Mouse (Mus musculus) splenic B cell, adult 2 months (primary cell): Measurements from ENCODE around the gene Hoxa11.

Experiments used
- DNase-seq: peaks from one replicate; pipeline ENCODE4 v3.0.0-alpha.2; 2011; ENCODE audit warnings: low read depth, low spot score
- H3K27me3 ChIP-seq: 2 replicates; pipeline ENCODE4 v1.6.1; 2012; ENCODE audit warnings: mild to moderate bottlenecking, low read length, moderate library complexity, mixed read lengths; ENCODE audit not compliant: control insufficient read depth, poor library complexity, insufficient read depth, severe bottlenecking
- H3K36me3 ChIP-seq: 2 replicates; pipeline ENCODE4 v1.6.1; 2012; ENCODE audit warnings: mild to moderate bottlenecking, low read length, moderate library complexity, mixed read lengths; ENCODE audit not compliant: control insufficient read depth, poor library complexity, insufficient read depth, severe bottlenecking

Gene Hoxa11

DNA sequence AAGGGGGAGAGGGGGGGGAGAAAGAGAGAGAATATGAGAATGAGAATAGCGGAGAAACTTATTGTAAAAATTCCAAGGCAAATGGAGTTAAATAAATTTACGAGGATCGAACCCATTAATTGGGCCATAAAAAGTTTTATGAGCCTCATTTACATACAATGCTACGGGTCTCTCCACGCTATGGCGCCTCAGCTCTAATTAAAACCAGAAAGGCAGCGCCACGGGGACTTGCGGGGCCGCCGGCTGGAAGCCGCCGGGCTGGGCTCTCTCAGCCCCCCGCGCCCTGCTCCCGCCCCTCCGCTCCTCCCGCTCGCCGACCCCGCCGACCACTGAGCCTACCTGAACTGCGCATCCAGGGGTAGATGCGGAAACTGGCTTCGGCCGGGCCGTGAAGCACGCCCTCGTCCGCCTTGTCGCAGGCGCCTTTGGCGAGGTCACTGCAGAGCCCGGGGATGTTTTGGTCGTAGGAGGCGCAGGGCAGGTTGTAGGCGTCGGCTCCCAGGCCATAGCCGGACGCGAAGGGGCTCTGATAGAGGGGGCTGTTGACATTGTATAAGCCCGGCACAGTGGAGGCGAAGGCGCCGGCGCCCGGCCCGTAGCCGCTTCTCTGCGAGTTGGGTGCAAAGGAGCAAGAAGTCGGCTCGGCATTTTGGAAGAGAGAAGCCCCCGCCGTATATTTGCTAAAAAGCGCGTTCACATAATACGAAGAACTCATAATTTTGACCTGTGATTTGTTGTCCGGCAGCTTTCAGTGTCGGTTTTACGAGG is 28.7 kb downstream of the Hoxa11 start:
- Histone ChIP-seq H3K36me3 (no peaks in the 10 kb centered on the region), H3K27me3 (peaks cover 4% of the 10 kb centered on the region)
- DNase-seq = no peak

DNA sequence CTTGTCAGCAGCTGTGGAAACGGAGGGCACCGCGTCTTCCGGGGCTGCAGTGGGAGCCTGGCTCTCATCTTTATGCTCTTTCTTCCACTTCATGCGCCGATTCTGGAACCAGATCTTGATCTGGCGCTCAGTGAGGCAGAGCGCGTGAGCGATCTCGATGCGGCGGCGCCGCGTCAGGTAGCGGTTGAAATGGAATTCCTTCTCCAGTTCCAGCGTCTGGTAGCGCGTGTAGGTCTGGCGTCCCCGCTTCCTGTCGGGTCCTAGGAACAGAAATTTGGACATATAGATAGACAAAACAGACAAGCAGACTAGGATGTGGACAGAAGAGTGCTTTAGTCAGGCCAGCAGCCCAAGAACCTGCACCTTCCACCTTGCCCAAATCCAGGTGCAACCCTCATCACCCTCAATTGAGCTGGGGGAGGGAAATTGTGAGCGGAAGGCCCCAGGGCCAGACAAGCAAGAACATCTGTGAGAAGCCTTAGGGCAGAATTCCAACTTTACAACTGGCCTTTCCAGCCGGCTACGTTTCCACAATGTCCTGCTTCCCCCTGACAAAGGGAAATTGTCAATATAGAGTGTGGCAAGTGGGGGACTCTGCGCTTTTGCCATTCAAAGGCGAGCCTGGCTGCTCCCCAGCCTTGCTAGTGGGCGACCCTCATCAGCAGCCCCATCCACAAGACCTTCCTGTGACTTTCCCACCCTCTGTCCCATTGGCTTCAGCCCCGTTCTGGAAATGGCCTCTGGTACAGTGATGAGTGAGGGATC is 29.7 kb downstream of the Hoxa11 start:
- peaks cover 6% of the 10 kb centered on the region for H3K27me3 ChIP-seq
- no peak for DNase-seq
- no peaks in the 10 kb centered on the region for H3K36me3 ChIP-seq

DNA sequence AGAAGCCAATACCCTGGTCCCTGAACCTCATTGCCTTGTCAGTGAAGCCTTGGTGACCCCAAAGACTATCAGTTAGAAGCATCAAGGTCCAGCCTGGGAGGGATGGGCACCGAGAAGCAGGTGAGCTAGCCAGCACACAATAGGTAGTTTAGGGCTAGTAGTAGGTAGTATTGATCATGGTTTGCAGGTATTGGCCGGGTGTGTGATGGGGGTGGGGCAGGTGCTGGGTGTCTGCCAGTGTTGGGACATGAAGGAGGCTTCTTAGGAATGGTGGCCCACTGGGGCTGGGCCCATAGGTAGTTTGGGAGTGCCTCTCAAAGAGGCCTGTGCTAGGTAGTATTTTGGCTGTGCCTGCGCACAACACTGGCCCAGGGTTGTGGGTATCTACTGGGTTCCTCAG is 30.5 kb downstream of the Hoxa11 start:
- Histone ChIP-seq H3K27me3 (peaks cover 6% of the 10 kb centered on the region), H3K36me3 (no peaks in the 10 kb centered on the region)
- DNase-seq = no peak

DNA sequence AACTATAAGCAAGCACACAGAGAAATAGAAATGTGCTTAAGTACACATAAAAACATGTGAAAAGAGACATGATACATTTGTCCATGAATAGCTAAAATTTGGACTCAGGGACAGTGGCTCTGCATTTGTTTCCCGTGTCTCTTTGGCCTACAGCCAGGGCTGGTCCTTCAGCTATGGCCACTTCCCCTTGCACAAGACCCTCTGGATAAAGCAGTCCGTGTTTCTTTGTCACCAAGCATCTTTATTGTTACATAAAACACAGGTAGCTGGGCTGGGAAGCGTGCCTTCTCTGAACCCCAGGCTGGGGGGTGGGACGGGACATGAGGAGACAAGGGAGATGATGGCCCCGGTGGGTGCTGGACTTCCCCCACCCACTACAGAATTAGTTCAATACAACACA is 31.3 kb downstream of the Hoxa11 start:
- DNase-seq = no peak
- H3K36me3 ChIP-seq = no peaks in the 10 kb centered on the region
- peaks cover 6% of the 10 kb centered on the region for H3K27me3 ChIP-seq

- Histone ChIP-seq H3K36me3 (no peaks in the 10 kb centered on the region), H3K27me3 (peaks cover 6% of the 10 kb centered on the region)
- DNase-seq = no peak
Observed at GRCm38 (mm10) chr6:52213119-52213986, 32.3 kb downstream of the Hoxa11 start, which contains the start of the genes Hoxa3 and Gm28308. Gene Hoxa3, minus strand, starts transcription at chr6:52213336. Gene Gm28308, minus strand, starts transcription at chr6:52213339.

GRCm38 (mm10) chr6:52212556-52213118 is 33.0 kb downstream of the Hoxa11 start:
- Histone ChIP-seq H3K36me3 (no peaks in the 10 kb centered on the region), H3K27me3 (peaks cover 4% of the 10 kb centered on the region)
- no peak for DNase-seq

GRCm38 (mm10) chr6:52211961-52212360 is 33.6 kb downstream of the Hoxa11 start:
- DNase-seq = no peak
- peaks cover 4% of the 10 kb centered on the region for H3K27me3 ChIP-seq
- H3K36me3 ChIP-seq = no peaks in the 10 kb centered on the region

- peaks cover 4% of the 10 kb centered on the region for H3K27me3 ChIP-seq
- peak; percentile 78 for DNase-seq
- no peaks in the 10 kb centered on the region for H3K36me3 ChIP-seq
Observed at GRCm38 (mm10) chr6:52211170-52211935, 34.3 kb downstream of the Hoxa11 start.

GRCm38 (mm10) chr6:52209685-52210046 is 35.9 kb downstream of the Hoxa11 start:
- H3K36me3 ChIP-seq = no peaks in the 10 kb centered on the region
- peaks cover 4% of the 10 kb centered on the region for H3K27me3 ChIP-seq
- DNase-seq = no peak

GRCm38 (mm10) chr6:52208868-52209684 is 36.5 kb downstream of the Hoxa11 start:
- Histone ChIP-seq H3K36me3 (no peaks in the 10 kb centered on the region), H3K27me3 (peaks cover 4% of the 10 kb centered on the region)
- DNase-seq = peak; percentile 15

GRCm38 (mm10) chr6:52208072-52208867 is 37.3 kb downstream of the Hoxa11 start, which contains the start of gene Hoxa6:
Gene Hoxa6, minus strand, starts transcription at chr6:52208722.
- Histone ChIP-seq H3K36me3 (no peaks in the 10 kb centered on the region), H3K27me3 (peaks cover 2% of the 10 kb centered on the region)
- peak; percentile 11 for DNase-seq

- no peak for DNase-seq
- Histone ChIP-seq H3K36me3 (no peaks in the 10 kb centered on the region), H3K27me3 (peaks cover 2% of the 10 kb centered on the region)
Observed at GRCm38 (mm10) chr6:52207684-52207976, 38.0 kb downstream of the Hoxa11 start.
